Mouse (Mus musculus) CH12.LX (cell line): ENCODE measurements around the gene Polr1c.
A peak's percentile ranks its signal among the peaks of the same experiment; 100 is the strongest.

Experiments
- CTCF ChIP-seq, 2 experiments: IDR thresholded peaks in 1 of 2; conservative IDR thresholded peaks in 1 of 2; 2 replicates each; pipeline ENCODE4 v1.5.1; 2011 to 2012; ENCODE audit warnings: low read depth in 2 of 2, low read length in 2 of 2, improper control_type of control experiment in 1 of 2, inconsistent platforms in 1 of 2, mild to moderate bottlenecking in 1 of 2, moderate library complexity in 1 of 2
- E2F4 ChIP-seq: IDR thresholded peaks from 2 replicates; pipeline ENCODE4 v1.6.1; 2011; ENCODE audit warnings: low read depth, low read length, improper control_type of control experiment; ENCODE audit not compliant: insufficient replicate concordance
- ELF1 ChIP-seq: IDR thresholded peaks from 2 replicates; pipeline ENCODE4 v1.6.1; 2014; ENCODE audit warnings: low read depth, mild to moderate bottlenecking, inconsistent platforms, low read length, improper control_type of control experiment
- EP300 ChIP-seq: IDR thresholded peaks from 2 replicates; pipeline ENCODE4 v1.6.1; 2011; ENCODE audit warnings: low read length, improper control_type of control experiment
- GABPA ChIP-seq: IDR thresholded peaks from 2 replicates; pipeline ENCODE4 v1.6.1; 2012; ENCODE audit warnings: low read depth, low read length, improper control_type of control experiment, inconsistent platforms; ENCODE audit not compliant: insufficient replicate concordance
- JUN ChIP-seq: IDR thresholded peaks from 2 replicates; pipeline ENCODE4 v1.6.1; 2011; ENCODE audit warnings: low read depth, mild to moderate bottlenecking, low read length, improper control_type of control experiment, moderate library complexity; ENCODE audit not compliant: insufficient read depth
- MAZ ChIP-seq: IDR thresholded peaks from 2 replicates; pipeline ENCODE4 v1.6.1; 2012; ENCODE audit warnings: low read depth, mild to moderate bottlenecking, inconsistent platforms, low read length, improper control_type of control experiment, moderate library complexity
- MXI1 ChIP-seq: IDR thresholded peaks from 2 replicates; pipeline ENCODE4 v1.6.1; 2011; ENCODE audit warnings: mild to moderate bottlenecking, low read depth, low read length, improper control_type of control experiment
- NELFE ChIP-seq: IDR thresholded peaks from 2 replicates; pipeline ENCODE4 v1.6.1; 2011; ENCODE audit warnings: low read depth, low read length, improper control_type of control experiment
- NRF1 ChIP-seq: IDR thresholded peaks from 2 replicates; pipeline ENCODE4 v1.6.1; 2014; ENCODE audit warnings: low read depth, mild to moderate bottlenecking, inconsistent platforms, low read length, improper control_type of control experiment, moderate library complexity
- POLR2A ChIP-seq: IDR thresholded peaks from 2 replicates; pipeline ENCODE4 v1.6.1; 2011; ENCODE audit warnings: low read depth, mild to moderate bottlenecking, improper control_type of control experiment, low read length
- TCF12 ChIP-seq: IDR thresholded peaks from 2 replicates; pipeline ENCODE4 v1.6.1; 2014; ENCODE audit warnings: low read depth, mild to moderate bottlenecking, inconsistent platforms, low read length, improper control_type of control experiment
- ZC3H11A ChIP-seq: IDR thresholded peaks from 2 replicates; pipeline ENCODE4 v1.6.1; 2012; ENCODE audit warnings: low read depth, mild to moderate bottlenecking, inconsistent platforms, low read length, improper control_type of control experiment
- ZNF384 ChIP-seq: IDR thresholded peaks from 2 replicates; pipeline ENCODE4 v1.6.1; 2012; ENCODE audit warnings: low read depth, low read length, improper control_type of control experiment, inconsistent platforms

GRCm38 (mm10) chr17:46252571-46253451, 5.0 kb upstream of the Polr1c start:
- TF ChIP-seq CTCF (conservative IDR thresholded peaks at IDR 0.05 in 1 of 2, IDR thresholded peaks at IDR 0.05 in 1 of 2; ENCODE audit: low read depth in 2 of 2, low read length in 2 of 2) (peak; percentile 38 to 63; a peak in 3 of 4 replicates), MAZ (no peak), NRF1 (no peak), E2F4 (no peak), ZNF384 (no peak; the same call in 1 of the 2 replicates), POLR2A (no peak; the same call in 1 of the 2 replicates), NELFE (no peak), TCF12 (no peak), MXI1 (peak; percentile 21; the same call in 1 of the 2 replicates), JUN (no peak), EP300 (no peak), ZC3H11A (no peak), GABPA (no peak), ELF1 (no peak)
